Mouse (Mus musculus) fibroblast of lung, adult 2 months (primary cell): ENCODE results near the gene Gm9857.

Source experiments
- DNase-seq: peaks from one replicate; pipeline ENCODE4 v3.0.0-alpha.2; 2011; ENCODE audit warnings: low read depth

Gene Gm9857

DNA sequence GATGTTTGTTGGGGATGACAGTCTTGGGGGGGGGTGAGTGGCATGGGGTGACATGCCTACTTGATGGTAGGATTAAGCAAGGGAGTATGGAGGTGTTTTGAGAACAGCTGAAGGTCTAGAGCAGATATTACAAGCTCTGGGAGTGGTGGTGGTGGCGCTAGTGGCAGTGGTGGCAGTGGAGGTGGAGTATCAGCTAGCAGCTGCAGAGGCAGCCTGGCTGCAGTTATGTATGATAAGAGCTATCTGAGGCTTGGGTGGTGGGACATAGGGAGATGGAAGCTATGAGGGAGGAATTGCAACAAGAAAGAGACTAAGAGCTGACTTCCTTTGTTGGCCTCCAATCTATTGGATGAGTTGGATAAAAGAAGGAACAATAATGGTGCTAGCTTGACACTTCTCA lies 18.4 kb downstream of the Gm9857 start:
- DNase-seq, result no peak

DNA sequence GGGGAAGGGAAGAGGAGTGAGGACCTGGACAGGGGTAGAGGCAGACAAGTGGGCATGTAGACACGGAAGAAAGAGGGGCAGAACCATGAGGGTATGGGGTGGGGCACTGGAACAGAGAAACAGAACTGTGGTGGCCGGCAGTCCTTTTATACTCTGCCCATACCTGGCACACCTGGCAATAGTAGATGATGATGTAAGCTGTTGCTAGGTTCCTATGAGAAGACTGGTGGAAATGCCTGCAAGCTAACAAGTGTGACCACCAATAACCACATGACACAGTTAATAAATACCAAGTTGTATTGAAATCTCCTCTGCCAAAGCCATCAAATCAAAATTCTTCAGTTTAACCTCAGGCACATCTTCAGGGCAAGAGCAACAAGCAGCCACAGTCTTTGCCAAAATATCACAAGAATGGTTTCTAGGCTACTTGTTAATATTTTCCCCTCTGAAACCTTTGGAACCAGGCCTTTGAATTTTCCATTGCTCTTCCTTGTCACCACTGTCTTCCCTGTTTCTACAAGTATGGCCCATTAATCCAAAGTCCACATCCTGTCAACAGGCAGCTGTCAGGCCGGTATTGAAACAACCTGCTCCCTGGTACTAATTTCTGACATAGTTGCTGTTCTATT lies 19.7 kb downstream of the Gm9857 start:
- no peak for DNase-seq

DNA sequence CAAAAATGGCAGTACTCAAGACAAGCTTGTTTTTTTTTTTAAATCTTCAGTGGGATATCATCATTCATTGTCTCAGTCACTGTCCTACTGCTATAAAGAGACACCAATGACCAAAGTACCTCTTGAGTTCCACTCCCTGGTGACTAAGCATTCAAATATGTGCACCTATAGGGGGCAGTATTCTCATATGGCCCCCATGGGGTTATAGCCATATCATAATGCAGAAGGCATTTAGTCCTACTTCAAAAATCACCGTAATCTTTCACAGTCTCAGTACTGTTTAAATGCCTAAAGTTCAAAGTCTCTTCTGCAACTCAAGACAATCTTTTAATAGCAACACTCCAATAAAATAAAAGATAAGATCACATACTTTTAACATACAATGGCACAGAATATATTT lies 21.4 kb downstream of the Gm9857 start:
- DNase-seq, result no peak

DNA sequence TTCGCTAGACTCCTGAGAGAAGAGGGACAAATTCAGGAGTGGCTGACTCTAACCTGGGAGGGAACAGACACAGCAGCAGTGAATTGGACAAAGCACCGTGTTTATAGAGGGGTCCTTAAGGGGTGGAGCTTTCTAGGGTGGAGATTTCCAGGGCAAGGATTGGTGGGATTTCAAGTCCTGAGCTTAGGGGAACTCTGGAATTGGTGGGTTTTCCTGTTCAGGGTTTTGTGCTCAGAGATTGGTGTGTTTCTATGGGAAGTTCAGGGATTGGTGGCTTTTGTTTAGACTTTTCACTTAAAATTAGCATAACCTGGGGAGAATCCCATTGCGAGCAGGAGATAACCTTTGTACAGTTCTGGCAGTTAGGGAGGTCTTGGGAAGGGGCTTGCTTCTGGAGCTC lies 22.3 kb downstream of the Gm9857 start:
- no peak for DNase-seq

DNA sequence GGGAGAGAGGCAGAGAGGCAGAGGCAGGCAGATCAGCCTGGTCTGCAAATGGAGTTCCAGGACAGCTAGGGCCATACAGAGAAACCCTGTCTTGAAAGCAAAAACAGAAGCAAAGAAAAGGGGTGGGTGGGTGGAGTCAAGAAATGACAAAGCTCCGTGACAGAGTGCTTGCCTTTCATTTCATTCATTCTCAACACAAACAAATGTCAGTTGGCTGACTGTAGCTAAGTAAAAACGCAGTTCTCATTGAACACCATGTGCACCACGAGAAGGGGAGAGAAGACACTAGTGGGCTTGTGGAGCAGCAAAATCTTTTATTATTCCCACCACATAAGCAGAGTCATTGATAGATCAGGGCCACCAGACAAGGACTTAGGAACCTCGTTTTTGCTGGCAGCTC lies 23.4 kb downstream of the Gm9857 start:
- no peak for DNase-seq

DNA sequence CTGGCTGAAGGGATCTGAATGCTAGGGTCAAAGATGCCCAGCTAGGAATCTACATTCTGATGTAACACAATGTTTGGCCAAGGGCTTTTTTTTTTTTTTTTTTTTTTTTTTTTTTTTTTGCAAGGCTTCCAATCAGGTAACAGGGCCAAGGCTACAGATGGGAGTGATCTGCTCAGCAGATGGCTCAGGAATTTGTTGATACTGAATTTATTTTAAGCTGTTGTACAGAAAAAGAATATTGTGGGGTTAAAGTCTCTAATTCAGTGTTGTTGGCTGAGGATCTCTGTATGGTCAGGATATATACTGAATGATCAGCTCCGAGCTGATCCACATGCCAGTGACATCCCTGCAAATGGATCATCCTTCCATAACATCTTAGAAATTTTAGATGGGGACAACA lies 24.2 kb downstream of the Gm9857 start:
- DNase-seq, result no peak

DNA sequence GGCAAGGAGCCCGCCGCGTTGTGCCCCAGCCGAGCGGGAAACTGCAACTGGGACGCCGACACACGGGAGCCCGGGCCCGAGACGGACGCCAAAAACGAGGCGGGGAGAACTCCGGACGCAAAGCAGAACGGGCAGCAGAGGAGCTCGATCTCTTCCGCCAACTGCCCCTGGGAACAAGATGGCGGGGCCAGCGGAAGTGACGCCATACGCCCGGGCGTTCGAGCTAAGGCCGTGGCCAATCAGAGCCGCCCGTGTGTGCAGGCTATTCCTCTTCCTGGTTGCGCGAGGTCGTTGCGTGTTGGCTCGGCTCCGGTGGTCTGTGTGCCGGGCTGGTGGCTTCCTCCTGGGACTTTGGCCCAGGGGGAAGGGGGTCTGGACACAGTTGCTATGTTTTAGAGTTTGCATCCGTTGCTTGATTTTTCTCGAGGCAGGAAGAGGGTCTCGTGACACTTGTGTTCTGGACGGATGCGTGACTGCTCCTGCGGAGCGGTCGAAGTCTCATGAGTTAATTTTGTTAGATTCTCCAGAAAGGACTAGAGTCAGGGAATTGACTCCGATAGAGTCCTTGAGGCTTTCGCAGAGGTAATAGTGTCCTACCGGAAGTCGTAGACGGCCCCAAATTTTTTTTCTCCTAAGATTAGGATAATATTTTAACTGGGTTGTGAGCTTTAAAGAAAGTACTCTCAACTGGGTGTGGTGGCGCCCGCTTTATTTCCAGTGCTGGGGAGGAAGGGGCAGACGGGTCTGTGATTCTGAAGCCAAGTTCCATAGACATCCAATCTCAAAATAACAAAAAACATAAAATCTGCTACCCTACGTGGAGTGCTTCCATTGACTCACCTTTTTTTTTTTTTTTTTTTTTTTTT lies 28.5 kb downstream of the Gm9857 start, which contains the start of gene Prpf38b:
TSS of gene Prpf38b (minus strand) at position 180 of the 866 bp plus-strand sequence.
- DNase-seq, result peak; percentile 89

DNA sequence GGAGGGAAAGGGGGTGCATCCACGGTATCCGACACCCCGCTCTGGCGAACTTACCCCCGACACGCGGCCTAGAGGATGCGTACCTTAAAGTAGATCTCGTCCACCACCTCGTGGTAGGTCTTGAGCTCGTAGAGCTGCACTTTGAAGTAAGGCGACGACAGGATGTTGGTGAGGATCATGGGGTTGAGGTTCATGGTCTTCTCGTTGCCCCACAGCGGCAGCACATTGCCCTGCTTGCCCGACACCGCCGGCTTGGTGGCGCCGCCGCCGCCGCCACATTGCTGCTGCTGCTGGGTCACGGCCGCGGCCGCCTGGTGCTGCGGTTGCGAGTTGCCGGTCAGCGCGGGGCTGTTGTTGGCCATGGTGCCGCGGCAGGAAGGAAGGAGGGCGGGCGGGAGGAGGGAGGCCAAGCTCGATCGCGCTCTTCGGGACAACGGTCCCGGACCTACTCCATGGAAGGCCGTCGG lies 29.1 kb downstream of the Gm9857 start:
- peak; percentile 46 for DNase-seq

DNA sequence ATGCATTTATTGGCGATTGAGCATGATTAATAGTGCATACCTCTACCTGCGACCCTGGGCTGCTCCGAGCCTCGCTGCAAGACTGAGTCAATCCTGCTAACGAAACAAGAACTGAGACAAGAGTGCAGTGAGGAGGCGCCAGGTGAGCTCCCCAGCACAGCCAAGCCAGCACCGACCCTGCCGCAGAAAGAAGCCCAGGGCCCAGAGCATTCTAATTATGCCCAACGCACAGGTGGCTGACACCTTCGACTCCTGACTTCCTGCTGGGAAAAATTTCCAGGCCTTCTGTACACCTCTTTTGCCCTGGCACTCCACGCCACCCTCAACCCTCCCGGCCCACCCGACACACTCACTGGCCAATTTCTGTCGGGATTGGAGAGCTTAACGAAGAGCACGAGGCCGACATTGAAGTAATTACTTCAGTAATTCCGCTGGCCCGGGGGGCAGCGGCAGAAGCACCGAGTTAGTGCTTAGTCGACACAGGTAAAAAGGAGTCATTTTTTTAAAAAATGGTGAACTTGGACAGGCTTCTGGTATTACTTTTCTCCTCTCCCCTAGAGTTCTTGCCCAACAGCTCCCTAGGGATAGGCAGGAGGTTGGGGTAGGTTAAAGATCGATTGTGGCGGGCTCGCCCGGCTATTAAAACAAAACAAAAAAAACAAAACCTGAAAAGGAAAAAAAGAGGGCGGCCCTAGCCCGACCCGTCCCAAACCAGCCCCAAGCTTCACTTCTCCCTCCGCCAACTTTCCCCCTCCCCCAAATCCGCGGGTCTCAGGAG lies 29.8 kb downstream of the Gm9857 start:
- no peak for DNase-seq

DNA sequence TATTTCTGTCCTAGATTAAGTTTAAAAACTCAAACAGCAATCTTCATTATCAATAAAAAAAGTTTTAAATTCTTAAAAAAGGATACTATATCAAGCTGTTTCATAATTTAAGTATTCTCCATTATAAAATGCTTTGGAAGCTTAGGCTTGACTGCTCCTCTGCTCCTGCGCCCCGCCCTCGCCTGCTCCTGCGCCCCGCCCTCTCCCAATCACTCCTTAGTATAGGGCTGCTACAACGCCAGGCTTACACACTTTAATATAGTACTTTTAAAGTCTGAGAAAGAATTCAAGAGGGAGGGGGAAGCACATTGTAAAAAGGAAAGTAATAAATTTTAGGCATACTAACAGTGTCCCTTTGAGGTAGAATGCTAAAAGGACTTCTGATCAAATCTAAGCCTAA lies 37.3 kb downstream of the Gm9857 start:
- no peak for DNase-seq

DNA sequence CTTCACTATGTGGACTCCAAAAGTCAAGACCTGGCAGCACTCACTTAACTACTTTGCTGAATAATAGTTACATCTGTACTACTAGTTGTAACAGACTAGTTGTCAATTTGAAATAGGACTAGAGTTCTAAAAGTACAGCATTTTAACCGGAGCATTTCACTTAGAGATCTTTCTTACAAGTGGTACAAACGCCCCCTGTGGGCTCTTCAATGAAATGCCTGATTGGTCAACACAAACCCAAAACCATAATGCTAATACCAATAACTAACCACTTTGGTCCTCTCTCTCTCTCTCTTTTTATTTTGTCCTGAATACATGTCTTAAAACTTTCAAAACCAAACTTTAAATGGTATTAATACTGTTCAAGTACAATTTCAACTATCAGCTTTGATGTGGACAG lies 38.2 kb downstream of the Gm9857 start:
- DNase-seq, result no peak

DNA sequence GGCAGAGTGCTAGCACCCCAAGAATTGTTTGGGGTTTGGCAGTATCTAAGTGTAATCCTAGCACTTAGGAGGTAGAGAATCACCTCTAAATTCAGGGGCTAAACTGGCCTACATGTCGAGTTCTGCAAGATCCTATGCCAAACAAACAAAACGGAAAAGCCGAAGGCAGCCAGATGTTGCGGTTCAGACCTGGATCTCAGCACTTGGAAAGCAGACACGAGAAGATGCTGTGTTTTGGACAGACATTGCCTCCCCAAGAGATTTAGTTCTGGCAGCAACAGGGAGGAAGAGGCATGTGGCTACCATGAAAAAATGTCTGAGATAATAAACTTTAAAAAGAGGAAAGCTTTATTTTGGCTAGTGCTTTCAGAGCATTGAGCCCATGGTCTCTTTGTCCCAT lies 39.6 kb downstream of the Gm9857 start:
- no peak for DNase-seq

DNA sequence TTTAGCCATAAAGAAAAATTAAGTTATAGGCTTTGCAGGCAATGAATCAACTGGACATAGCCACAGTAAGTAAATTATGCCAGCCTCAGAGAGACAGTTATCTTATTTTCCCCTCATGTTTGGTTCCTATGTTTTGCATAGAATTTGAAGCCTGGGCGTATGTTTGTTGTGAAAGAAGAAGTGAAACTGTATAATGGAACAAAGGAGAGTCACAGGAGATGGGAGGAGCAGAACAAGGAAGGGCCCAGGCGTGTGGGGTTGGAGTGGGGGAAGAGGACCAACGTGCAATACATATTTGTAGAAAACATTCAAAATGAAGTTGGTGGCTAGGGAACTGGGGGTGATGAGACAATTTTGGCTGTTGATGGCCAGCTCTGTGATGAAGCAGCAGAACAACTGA lies 40.1 kb downstream of the Gm9857 start:
- DNase-seq, result no peak

DNA sequence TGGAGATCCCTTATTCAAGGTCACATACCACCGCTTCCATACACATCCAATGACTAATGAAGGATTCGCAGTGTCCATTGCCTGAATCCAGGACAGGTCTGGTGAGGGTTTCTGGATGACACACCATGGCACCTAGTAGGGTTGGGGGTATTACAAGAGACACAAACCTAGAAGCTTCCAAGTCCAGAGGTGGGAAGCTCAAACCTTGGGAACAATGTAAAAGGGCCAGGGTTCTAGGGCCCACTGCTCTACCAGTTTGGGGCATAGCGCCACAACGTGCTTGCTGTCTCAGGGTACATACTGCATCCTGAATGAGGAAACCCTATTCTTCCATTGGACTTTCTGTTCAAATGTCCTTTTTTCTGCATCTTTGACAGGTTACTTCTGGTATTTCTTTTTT lies 41.6 kb downstream of the Gm9857 start:
- no peak for DNase-seq

DNA sequence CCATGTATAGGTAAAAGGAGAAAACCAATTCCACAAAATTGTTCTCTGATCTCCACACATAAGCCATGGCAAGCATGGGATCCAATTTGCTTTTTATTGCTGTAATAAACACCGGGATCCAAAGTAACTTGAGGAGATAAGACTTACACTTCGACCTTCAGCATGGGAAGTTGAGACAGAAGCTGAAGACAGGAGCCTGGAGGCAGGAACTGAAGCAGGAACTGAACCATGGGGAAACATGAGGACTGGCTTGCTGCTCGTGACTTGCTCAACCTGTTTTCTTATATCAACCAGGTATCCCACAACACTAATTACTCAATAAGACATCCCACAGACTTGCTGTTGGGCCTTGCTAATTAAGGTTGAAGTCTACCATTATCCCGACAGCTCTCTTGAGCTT lies 47.3 kb downstream of the Gm9857 start:
- no peak for DNase-seq

DNA sequence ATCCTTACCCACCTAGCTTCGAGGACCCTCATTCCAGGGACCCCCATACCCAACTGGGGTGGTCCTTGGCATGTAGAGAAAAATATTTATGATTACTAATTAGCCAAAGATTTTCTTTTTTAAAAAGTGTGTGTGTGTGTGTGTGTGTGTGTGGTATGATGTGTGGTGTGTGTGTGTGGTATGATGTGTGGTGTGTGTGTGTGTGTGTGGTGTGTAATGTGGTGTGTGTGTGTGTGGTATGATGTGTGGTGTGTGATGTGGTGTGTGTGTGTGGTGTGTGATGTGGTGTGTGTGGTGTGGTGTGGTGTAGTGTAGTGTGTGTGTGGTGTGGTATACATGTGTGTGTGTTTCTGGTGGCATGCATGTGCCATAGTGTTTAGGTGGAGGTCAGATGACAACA lies 48.2 kb downstream of the Gm9857 start:
- no peak for DNase-seq
